Mouse (Mus musculus) macrophage (primary cell): ENCODE measurements around the gene Card11. TPM values are rescaled to one million over a fixed set of nuclear protein-coding genes. Genes with fewer than 3 reads are reported as not detected.
A peak's percentile ranks its signal among the peaks of the same experiment; 100 is the strongest.

Source experiments
- H3K27ac ChIP-seq: fragments of 350-480 bp; formaldehyde crosslinking; 2 replicates; pipeline ENCODE4 v1.9.0; 2021
- H3K36me3 ChIP-seq: fragments of 350-480 bp; formaldehyde crosslinking; 2 replicates; pipeline ENCODE4 v1.9.0; 2021; ENCODE audit errors: inconsistent target
- H3K4me3 ChIP-seq: fragments of 350-480 bp; formaldehyde crosslinking; 2 replicates; pipeline ENCODE4 v1.9.0; 2021; ENCODE audit errors: inconsistent target
- H3K79me2 ChIP-seq: fragments of 350-480 bp; formaldehyde crosslinking; 2 replicates; pipeline ENCODE4 v1.9.0; 2021; ENCODE audit errors: inconsistent target
- WGBS: methylation state at CpG from one replicate; pipeline ENCODE4 v1.1.7; 2026; ENCODE audit warnings: inconsistent platforms; ENCODE audit not compliant: missing documents; 5-methylcytosine and 5-hydroxymethylcytosine counted together
- polyA plus RNA-seq: library from polyadenylated mRNA; stranded (reverse); fragments of 250-400 nt; gene quantifications from 3 replicates; pipeline ENCODE4 v1.2.4, GENCODE M21; 2018; ENCODE audit warnings: inconsistent platforms
- total RNA-seq, 78 experiments: library from RNA; depleted of rRNA; stranded (reverse); fragments of 250-400 nt; gene quantifications; 1 replicate in 9 of 78; 2 replicates in 24 of 78; 3 replicates in 43 of 78; 4 replicates in 2 of 78; pipeline ENCODE4 v1.2.4; 2018; ENCODE audit warnings: inconsistent platforms in 56 of 78

Card11 gene
- 10 to 100 TPM in 18 of 26 experiments, 1 to 10 TPM in 7, under 1 TPM in 1; 0.42 to 33.6 (median 12.5) TPM for total RNA-seq (2018; cell fraction: chromatin; rRNA removed)
- total RNA-seq (2018; cell fraction: cytosol; rRNA removed): 10 to 100 TPM in 19 of 26 experiments, 1 to 10 TPM in 7; 4.1 to 20.9 (median 11.5) TPM
- total RNA-seq (2018; cell fraction: nucleus; rRNA removed): 10 to 100 TPM in 21 of 26 experiments, 1 to 10 TPM in 5; 3.0 to 29.3 (median 16.5) TPM
- polyA plus RNA-seq: 5.6 to 25.4 TPM (median 9.0 TPM) in 3 replicates

- 24% methylated on average over 10 of the region's 10 CpGs for WGBS
- Histone ChIP-seq H3K27ac (peak within 1 kb of the TSS; percentile 32), H3K79me2 (peaks cover 23% of the 10 kb centered on the region; the same call in 1 of the 2 replicates), H3K4me3 (peak within 1 kb of the TSS; percentile 9; the same call in 1 of the 2 replicates), H3K36me3 (no peaks in the 10 kb centered on the region)
These were observed at the start of gene Card11 for GRCm38 (mm10) chr5:141000349-141000748. Gene Card11 (minus strand): TSS chr5:141000582.

GRCm38 (mm10) chr5:141047651-141048218, 47.4 kb upstream of the Card11 start:
- Histone ChIP-seq H3K36me3 (no peaks in the 10 kb centered on the region), H3K27ac (no peak overlapping the region), H3K79me2 (no peaks in the 10 kb centered on the region), H3K4me3 (no peak overlapping the region)
- WGBS: 86% methylated on average over 13 of the region's 13 CpGs

GRCm38 (mm10) chr5:141044976-141045375, 44.6 kb upstream of the Card11 start:
- 67% methylated on average over 9 of the region's 9 CpGs for WGBS
- Histone ChIP-seq H3K27ac (no peak overlapping the region), H3K79me2 (no peaks in the 10 kb centered on the region), H3K4me3 (no peak overlapping the region), H3K36me3 (no peaks in the 10 kb centered on the region)

- Histone ChIP-seq H3K27ac (peak overlapping the region; percentile 32; the same call in 1 of the 2 replicates), H3K79me2 (no peaks in the 10 kb centered on the region), H3K36me3 (no peaks in the 10 kb centered on the region), H3K4me3 (peak overlapping the region; percentile 3; the same call in 1 of the 2 replicates)
- WGBS: 14% methylated on average over 19 of the region's 19 CpGs
These were observed 43.5 kb upstream of the Card11 start for GRCm38 (mm10) chr5:141043654-141044447.

- Histone ChIP-seq H3K79me2 (no peaks in the 10 kb centered on the region), H3K36me3 (no peaks in the 10 kb centered on the region), H3K4me3 (no peak overlapping the region), H3K27ac (no peak overlapping the region)
- 91% methylated on average over 4 of the region's 4 CpGs for WGBS
These were observed 42.0 kb upstream of the Card11 start for GRCm38 (mm10) chr5:141042406-141042805.

- Histone ChIP-seq H3K27ac (no peak overlapping the region), H3K36me3 (no peaks in the 10 kb centered on the region), H3K4me3 (no peak overlapping the region), H3K79me2 (no peaks in the 10 kb centered on the region)
- WGBS: 85% methylated on average over 8 of the region's 9 CpGs
These were observed 40.5 kb upstream of the Card11 start for GRCm38 (mm10) chr5:141040846-141041245.

- no peak overlapping the region for H3K27ac ChIP-seq
- no peak overlapping the region for H3K4me3 ChIP-seq
- 0% methylated on average over 1 of the region's 1 CpGs for WGBS
- H3K79me2 ChIP-seq: no peaks in the 10 kb centered on the region
- H3K36me3 ChIP-seq: no peaks in the 10 kb centered on the region
These were observed 38.0 kb upstream of the Card11 start for GRCm38 (mm10) chr5:141038342-141038741.

GRCm38 (mm10) chr5:141035346-141035745, 35.0 kb upstream of the Card11 start:
- Histone ChIP-seq H3K27ac (no peak overlapping the region), H3K36me3 (no peaks in the 10 kb centered on the region), H3K4me3 (no peak overlapping the region), H3K79me2 (no peaks in the 10 kb centered on the region)
- 94% methylated on average over 6 of the region's 6 CpGs for WGBS

- H3K79me2 ChIP-seq: no peaks in the 10 kb centered on the region
- WGBS: 100% methylated on average over 3 of the region's 3 CpGs
- H3K36me3 ChIP-seq: no peaks in the 10 kb centered on the region
- H3K4me3 ChIP-seq: no peak overlapping the region
- no peak overlapping the region for H3K27ac ChIP-seq
These were observed 33.9 kb upstream of the Card11 start for GRCm38 (mm10) chr5:141034301-141034700.

GRCm38 (mm10) chr5:141033001-141033400, 32.6 kb upstream of the Card11 start:
- Histone ChIP-seq H3K79me2 (no peaks in the 10 kb centered on the region), H3K27ac (no peak overlapping the region), H3K36me3 (no peaks in the 10 kb centered on the region), H3K4me3 (no peak overlapping the region)
- WGBS: 95% methylated on average over 1 of the region's 1 CpGs

GRCm38 (mm10) chr5:141029364-141029763, 29.0 kb upstream of the Card11 start:
- H3K36me3 ChIP-seq: no peaks in the 10 kb centered on the region
- no peaks in the 10 kb centered on the region for H3K79me2 ChIP-seq
- 81% methylated on average over 2 of the region's 2 CpGs for WGBS
- no peak overlapping the region for H3K4me3 ChIP-seq
- H3K27ac ChIP-seq: no peak overlapping the region

- Histone ChIP-seq H3K4me3 (no peak overlapping the region), H3K79me2 (no peaks in the 10 kb centered on the region), H3K36me3 (no peaks in the 10 kb centered on the region), H3K27ac (no peak overlapping the region)
- 62% methylated on average over 3 of the region's 3 CpGs for WGBS
These were observed 25.3 kb upstream of the Card11 start for GRCm38 (mm10) chr5:141025635-141026034.

- 78% methylated on average over 5 of the region's 5 CpGs for WGBS
- Histone ChIP-seq H3K27ac (no peak overlapping the region), H3K36me3 (no peaks in the 10 kb centered on the region), H3K79me2 (no peaks in the 10 kb centered on the region), H3K4me3 (no peak overlapping the region)
These were observed 24.1 kb upstream of the Card11 start for GRCm38 (mm10) chr5:141024435-141024834.

- no peaks in the 10 kb centered on the region for H3K79me2 ChIP-seq
- no CpG with 5 or more reads among the region's 2 CpGs for WGBS
- H3K27ac ChIP-seq: peak overlapping the region; percentile 75
- H3K36me3 ChIP-seq: no peaks in the 10 kb centered on the region
- no peak overlapping the region for H3K4me3 ChIP-seq
These were observed 17.7 kb upstream of the Card11 start for GRCm38 (mm10) chr5:141017927-141018700.
